Mouse (Mus musculus) liver, adult 2 months (tissue): ENCODE measurements at regions not wholly inside any gene's neighbourhood (a gene's known extent, or its start where the extent isn't known, plus 50 kb on each side); places are given as distances from the start of the nearest gene placed in this dataset.
A peak's percentile ranks its signal among the peaks of the same experiment; 100 is the strongest.

Source experiments
- DNase-seq: peaks from one replicate; pipeline ENCODE4 v3.0.0-alpha.2; 2011; ENCODE audit warnings: low read depth, low spot score; ENCODE audit errors: extremely low read depth
- H3K27ac ChIP-seq: fragments of 200-500 bp; replicated peaks from 2 replicates; pipeline ENCODE4 v1.5.1; 2012; ENCODE audit warnings: low read depth, mild to moderate bottlenecking, control low read depth, inconsistent platforms, low read length; ENCODE audit not compliant: insufficient read depth
- H3K27me3 ChIP-seq: fragments of 200-500 bp; 2 replicates; pipeline ENCODE4 v1.6.1; 2012; ENCODE audit warnings: mild to moderate bottlenecking, moderate library complexity, low read length, inconsistent platforms; ENCODE audit not compliant: control insufficient read depth, insufficient read depth
- H3K36me3 ChIP-seq: fragments of 200-500 bp; 2 replicates; pipeline ENCODE4 v1.6.1; 2012; ENCODE audit warnings: low read length, inconsistent platforms; ENCODE audit not compliant: control insufficient read depth, insufficient read depth
- H3K4me1 ChIP-seq: fragments of 200-500 bp; 2 replicates; pipeline ENCODE4 v1.6.1; 2011; ENCODE audit warnings: low read length; ENCODE audit not compliant: control insufficient read depth, insufficient read depth
- H3K4me3 ChIP-seq: fragments of 200-500 bp; 2 replicates; pipeline ENCODE4 v1.5.1; 2011; ENCODE audit warnings: low read depth, mild to moderate bottlenecking, control low read depth, low read length, moderate library complexity; ENCODE audit not compliant: insufficient read depth
- H3K79me2 ChIP-seq: fragments of 200-500 bp; 2 replicates; pipeline ENCODE4 v1.6.1; 2012; ENCODE audit warnings: inconsistent platforms, mild to moderate bottlenecking, low read length, moderate library complexity; ENCODE audit not compliant: control insufficient read depth, insufficient read depth
- H3K9ac ChIP-seq: fragments of 200-500 bp; 2 replicates; pipeline ENCODE4 v1.6.1; 2012; ENCODE audit warnings: low read depth, mild to moderate bottlenecking, control low read depth, inconsistent platforms, low read length
- CTCF ChIP-seq: fragments of 200-500 bp; IDR thresholded peaks from 2 replicates; pipeline ENCODE4 v1.5.1; 2011; ENCODE audit warnings: low read depth, low read length, control low read depth
- POLR2A ChIP-seq: fragments of 200-500 bp; IDR thresholded peaks from 2 replicates; pipeline ENCODE4 v1.6.1; 2011; ENCODE audit warnings: low read length, control low read depth; ENCODE audit not compliant: insufficient read depth; ENCODE audit errors: extremely low read depth
- WGBS: fragments of 180-500 bp; shearing (Covaris S2); methylation state at CpG from one replicate; pipeline ENCODE4 v1.1.7; 2018; 5-methylcytosine and 5-hydroxymethylcytosine counted together

- H3K27me3 ChIP-seq: no peaks in the 10 kb centered on the region
- DNase-seq: peak; percentile 29
- 29% methylated on average over 1 of the region's 1 CpGs for WGBS
- H3K9ac ChIP-seq: no peak overlapping the region
- H3K4me3 ChIP-seq: no peak overlapping the region
- H3K36me3 ChIP-seq: no peaks in the 10 kb centered on the region
- no peaks in the 10 kb centered on the region for H3K79me2 ChIP-seq
- TF ChIP-seq POLR2A: no peak
- no peaks in the 10 kb centered on the region for H3K4me1 ChIP-seq
- 0 out of 2 replicates have a peak overlapping the region, but pooled peaks have one; percentile 36 for H3K27ac ChIP-seq
These were observed 860.4 kb upstream of the Lrrc6 start for GRCm38 (mm10) chr15:67361012-67361571.

DNA sequence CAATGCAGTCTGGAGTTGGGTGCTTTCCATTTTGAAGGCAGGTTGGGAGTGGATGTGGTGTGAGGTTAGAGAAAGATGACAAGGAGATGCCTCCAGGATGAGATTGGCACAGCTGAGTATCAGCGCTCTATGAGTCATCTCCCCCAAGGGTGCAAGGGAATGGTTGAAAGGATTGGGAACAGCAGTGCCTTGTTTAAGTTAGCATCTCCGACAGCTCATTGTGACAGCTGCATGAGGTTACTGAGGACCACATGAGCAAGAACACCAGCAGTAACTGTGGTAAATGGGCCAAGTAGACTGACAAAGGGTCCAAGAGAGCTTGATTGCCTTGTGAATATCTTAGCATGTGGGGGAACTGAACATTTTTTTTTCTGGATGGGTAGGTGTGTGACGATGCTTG is 857.2 kb upstream of the Lrrc6 start:
- TF ChIP-seq POLR2A (no peak), CTCF (no peak)
- H3K79me2 ChIP-seq: no peaks in the 10 kb centered on the region
- no peak overlapping the region for H3K9ac ChIP-seq
- H3K4me1 ChIP-seq: no peaks in the 10 kb centered on the region
- DNase-seq: no peak
- over 99% methylated on average over 3 of the region's 3 CpGs for WGBS
- no peak overlapping the region for H3K27ac ChIP-seq
- no peak overlapping the region for H3K4me3 ChIP-seq
- H3K27me3 ChIP-seq: no peaks in the 10 kb centered on the region
- no peaks in the 10 kb centered on the region for H3K36me3 ChIP-seq

GRCm38 (mm10) chr15:67355334-67355733 is 854.6 kb upstream of the Lrrc6 start:
- no peaks in the 10 kb centered on the region for H3K27me3 ChIP-seq
- H3K27ac ChIP-seq: no peak overlapping the region
- no peak overlapping the region for H3K4me3 ChIP-seq
- DNase-seq: no peak
- TF ChIP-seq POLR2A: no peak
- no peak for TF ChIP-seq CTCF
- no peak overlapping the region for H3K9ac ChIP-seq
- H3K4me1 ChIP-seq: no peaks in the 10 kb centered on the region
- H3K79me2 ChIP-seq: no peaks in the 10 kb centered on the region
- no peaks in the 10 kb centered on the region for H3K36me3 ChIP-seq

GRCm38 (mm10) chr15:67354598-67355159 is 854.0 kb upstream of the Lrrc6 start:
- Histone ChIP-seq H3K36me3 (no peaks in the 10 kb centered on the region), H3K79me2 (no peaks in the 10 kb centered on the region), H3K9ac (no peak overlapping the region), H3K4me1 (no peaks in the 10 kb centered on the region), H3K4me3 (no peak overlapping the region), H3K27ac (no peak overlapping the region), H3K27me3 (no peaks in the 10 kb centered on the region)
- DNase-seq: no peak
- TF ChIP-seq POLR2A (no peak), CTCF (no peak)

DNA sequence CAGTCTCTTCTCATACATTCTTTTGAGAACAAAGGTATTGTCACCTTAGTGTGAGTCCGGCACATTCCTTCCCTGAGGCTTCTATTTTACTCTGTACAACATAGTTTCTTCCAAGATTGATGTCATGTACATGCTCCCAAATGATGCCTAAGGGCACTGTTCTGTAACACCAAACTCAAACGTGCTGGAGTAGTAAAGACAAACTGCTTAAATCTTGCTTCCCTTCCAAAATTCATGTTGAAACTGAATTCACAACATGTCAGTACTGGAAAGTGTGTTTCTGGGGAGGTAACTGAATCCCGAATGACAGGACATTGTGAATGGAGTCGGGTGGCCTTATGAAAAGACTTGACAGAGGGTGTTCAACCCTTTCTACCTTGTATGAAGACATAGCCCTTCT is 848.8 kb upstream of the Lrrc6 start:
- no peaks in the 10 kb centered on the region for H3K79me2 ChIP-seq
- H3K4me3 ChIP-seq: no peak overlapping the region
- no peaks in the 10 kb centered on the region for H3K27me3 ChIP-seq
- no peak overlapping the region for H3K9ac ChIP-seq
- no peaks in the 10 kb centered on the region for H3K36me3 ChIP-seq
- H3K27ac ChIP-seq: no peak overlapping the region
- TF ChIP-seq POLR2A: no peak
- no peak for DNase-seq
- peaks cover 12% of the 10 kb centered on the region for H3K4me1 ChIP-seq
- 90% methylated on average over 4 of the region's 4 CpGs for WGBS

GRCm38 (mm10) chr15:67345179-67346148 is 844.8 kb upstream of the Lrrc6 start:
- Histone ChIP-seq H3K4me3 (no peak overlapping the region), H3K9ac (no peak overlapping the region), H3K4me1 (peaks cover 29% of the 10 kb centered on the region), H3K27ac (peak overlapping the region; percentile 39; the same call in 1 of the 2 replicates), H3K36me3 (no peaks in the 10 kb centered on the region), H3K27me3 (no peaks in the 10 kb centered on the region), H3K79me2 (no peaks in the 10 kb centered on the region)
- 59% methylated on average over 7 of the region's 7 CpGs for WGBS
- DNase-seq: peak; percentile 65
- TF ChIP-seq CTCF (no peak), POLR2A (no peak)
